Mouse (Mus musculus): ENCODE measurements at regions not wholly inside any gene's neighbourhood (a gene's known extent, or its start where the extent isn't known, plus 50 kb on each side); places are given as distances from the start of the nearest gene placed in this dataset.

DNA sequence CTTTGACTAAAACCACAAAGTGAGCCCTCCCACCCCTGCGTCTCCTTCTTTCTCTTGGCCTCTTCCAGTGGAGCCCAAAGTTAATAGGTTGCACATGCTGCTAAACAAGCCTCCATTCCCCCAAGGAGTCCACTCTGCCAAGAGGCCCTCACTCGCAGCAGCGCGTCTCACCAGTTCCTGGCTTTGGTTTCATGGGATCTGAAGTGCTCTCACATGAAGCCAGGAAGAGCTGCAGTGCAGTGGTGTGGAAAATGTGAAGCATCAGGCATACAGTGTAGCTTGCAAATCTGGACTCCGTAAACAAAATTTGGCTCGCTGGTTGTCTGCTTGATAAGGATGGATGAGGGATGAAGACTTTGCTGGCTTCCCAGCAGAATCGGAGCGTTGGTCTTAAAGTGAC lies 97.7 kb downstream of the Gm10260 start:
- no peak for ATAC-seq (replicated peaks; ENCODE audit: low FRiP score, poor library complexity, severe bottlenecking)

DNA sequence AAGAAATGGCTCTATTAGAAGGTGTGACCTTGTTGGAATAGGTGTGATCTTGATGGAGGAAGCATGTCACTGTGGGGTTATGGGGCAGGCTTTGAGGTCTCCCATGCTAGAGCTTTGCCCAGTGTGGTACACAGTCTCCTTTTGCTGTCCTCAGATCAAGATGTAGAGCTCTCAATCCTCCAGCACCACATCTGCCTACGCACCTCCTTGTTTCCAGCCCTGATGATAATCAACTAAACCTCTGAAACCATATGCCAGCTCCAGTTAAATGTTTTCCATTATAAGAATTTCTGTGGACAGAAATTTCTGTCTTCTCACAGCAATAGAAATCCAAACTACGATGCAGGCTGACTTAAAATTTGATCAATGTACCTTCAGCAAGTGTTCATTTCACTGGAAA lies 103.8 kb downstream of the Gm10260 start:
- ATAC-seq (replicated peaks; ENCODE audit: low FRiP score, poor library complexity, severe bottlenecking): no peak

DNA sequence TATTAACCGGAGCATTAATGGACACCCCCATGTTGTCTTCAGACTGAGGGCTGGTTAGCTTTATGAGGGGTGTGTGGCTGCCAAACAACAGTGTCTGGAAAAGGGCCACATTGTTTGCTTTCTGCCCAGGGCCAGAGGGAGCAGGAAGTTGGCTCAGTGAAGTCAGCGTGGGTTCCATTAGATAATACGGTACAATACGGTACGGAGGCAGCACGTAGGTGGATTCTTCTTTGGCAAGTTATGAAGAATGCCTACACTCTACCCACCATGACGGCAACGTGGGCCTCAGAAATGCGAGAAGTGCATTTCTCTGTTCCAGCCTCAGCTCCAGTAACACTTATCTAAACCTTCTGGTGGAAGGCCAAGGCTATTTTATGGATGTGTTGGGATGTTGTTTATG lies 108.2 kb downstream of the Gm10260 start:
- no peak for ATAC-seq (replicated peaks; ENCODE audit: low FRiP score, poor library complexity, severe bottlenecking)

DNA sequence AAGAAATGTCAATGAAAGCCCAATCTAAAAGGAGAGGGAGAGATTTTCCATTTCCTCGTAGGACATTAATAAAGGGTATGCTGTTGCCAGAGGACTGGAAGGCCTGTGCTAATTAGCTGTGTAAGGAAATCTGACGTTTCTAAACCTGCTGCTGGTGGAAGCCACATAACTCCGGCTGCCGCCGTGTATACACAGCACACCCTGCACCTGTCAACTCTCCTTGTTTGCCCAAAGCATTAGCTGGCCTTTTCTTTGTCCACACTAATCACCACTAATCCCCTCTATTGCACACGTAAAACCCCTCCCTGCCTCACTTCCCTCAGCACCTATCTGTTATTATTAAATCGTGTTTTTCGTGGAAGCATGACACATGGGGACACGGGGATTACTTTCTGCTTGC lies 108.7 kb downstream of the Gm10260 start:
- no peak for ATAC-seq (replicated peaks; ENCODE audit: low FRiP score, poor library complexity, severe bottlenecking)

DNA sequence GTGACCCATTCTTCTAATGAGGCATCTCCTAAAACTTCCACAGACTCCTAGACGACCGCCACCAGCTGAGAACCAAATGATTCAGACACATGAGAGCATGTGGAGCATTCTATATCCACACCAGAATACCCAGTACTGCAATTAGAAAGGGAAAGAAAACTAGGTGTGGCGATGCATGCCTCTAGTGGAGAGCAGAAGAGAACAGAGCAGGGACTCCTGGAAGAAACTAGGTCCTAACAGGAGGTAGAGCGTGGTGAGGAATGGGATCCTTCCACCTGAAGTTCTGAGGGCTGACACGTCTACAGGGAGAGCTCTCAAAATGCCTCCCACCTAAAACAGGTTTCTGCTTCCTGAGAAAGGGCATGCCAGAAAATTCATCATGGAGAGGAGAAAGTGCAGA lies 109.3 kb downstream of the Gm10260 start:
- ATAC-seq (replicated peaks; ENCODE audit: low FRiP score, poor library complexity, severe bottlenecking): no peak

DNA sequence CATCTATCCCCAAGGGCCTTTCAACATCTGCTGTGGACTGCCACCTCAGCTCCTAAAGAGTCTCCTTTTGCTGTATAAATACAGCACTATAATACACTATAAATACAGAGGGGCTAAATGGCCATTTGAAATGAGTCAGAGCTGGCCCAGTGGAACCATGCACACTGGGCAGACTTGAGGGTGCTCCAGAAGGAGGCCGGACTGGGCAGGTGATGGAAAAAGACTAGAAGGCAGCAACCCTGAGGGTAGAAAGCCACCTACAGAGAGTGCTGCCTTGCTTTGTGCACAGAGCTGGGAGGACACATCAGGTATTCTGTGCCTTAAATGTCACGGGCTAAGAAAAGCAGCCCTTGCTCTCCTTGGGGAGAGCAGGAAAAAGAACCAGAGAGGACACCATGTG lies 110.2 kb downstream of the Gm10260 start:
- no peak for ATAC-seq (replicated peaks; ENCODE audit: low FRiP score, poor library complexity, severe bottlenecking)

DNA sequence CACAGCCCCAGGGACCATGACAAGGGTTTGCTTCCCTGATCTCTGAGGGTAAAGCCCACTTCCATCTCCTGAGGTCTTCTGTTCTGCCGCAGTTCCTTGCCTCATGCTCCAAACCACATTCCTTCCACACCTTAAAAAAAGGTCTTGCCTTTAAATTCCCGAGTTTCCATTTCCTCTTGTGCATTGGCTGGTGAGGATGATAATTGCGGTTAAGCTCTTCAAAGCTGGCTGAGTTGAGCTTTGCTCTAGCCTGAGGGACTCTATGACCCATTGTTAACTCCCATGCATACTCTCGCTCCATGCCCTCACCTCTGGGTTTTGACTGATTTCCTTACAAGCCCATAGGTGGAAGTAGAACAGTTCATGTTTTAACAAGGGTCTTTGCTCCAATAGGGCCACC lies 112.9 kb downstream of the Gm10260 start:
- no peak for ATAC-seq (replicated peaks; ENCODE audit: low FRiP score, poor library complexity, severe bottlenecking)

DNA sequence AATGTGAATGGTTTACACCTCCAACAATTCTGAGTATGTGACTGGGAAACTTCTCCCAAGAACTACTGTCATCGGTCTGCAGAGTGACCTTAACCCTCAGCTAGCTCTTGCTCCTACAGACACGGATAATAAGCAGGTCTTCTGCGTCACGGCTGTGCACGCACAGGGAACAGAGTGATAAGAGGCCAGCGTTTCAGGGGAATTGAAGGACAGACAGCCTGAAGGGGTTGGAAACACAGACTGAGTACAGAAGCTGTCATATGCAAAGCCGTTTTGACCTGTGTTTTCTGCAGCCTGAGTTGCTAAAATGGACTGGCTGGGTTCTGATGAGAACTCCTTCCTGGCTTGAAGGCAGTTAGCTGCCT lies 114.4 kb downstream of the Gm10260 start:
- peak; percentile 52; the same call in 1 of the 2 replicates for ATAC-seq (replicated peaks; ENCODE audit: low FRiP score, poor library complexity, severe bottlenecking)

DNA sequence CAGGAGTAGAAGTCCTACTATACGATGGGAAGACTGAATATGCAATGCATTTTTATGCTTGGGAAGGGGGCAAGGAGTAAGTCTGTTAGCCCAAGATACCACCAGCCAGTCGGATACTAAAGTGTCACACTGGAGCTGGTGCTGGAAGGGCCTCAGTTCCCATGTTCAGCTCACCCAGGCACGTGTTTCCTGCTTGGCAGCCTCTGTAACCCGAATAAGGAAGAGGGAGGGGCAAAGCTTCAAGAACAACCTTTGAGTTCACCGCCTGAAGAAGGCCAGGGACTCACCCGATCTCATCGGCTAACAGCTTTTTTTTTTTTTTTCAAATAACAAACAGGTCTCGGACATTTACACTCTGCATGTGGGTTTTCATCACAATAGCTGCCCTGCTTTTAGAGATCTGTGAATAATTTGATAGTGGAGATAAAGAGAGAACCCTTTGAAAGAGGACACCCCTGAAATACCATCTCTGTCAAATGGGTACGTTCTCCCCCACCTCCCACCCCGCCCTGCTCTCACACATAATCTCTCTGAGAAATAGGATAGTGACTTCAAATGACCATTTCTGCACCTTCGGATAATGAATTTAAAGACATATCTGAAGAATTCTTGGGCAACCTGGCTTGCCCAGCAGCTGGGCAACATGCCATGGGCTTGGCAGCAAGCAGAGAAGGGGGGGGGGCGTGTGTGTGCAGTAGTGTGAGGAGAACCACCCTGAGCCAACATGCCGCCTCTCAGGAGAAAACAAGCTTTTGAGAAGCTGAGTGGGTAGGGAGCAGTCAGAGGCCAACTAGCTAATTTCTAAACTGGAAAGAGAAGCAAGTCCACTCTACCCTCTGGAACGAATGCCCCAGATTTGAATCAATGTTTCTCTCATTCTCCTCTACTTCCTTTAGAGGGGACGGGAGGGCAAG lies 115.1 kb downstream of the Gm10260 start:
- ATAC-seq (replicated peaks; ENCODE audit: low FRiP score, poor library complexity, severe bottlenecking): 0 out of 2 replicates have a peak, but pooled peaks have one; percentile 46

DNA sequence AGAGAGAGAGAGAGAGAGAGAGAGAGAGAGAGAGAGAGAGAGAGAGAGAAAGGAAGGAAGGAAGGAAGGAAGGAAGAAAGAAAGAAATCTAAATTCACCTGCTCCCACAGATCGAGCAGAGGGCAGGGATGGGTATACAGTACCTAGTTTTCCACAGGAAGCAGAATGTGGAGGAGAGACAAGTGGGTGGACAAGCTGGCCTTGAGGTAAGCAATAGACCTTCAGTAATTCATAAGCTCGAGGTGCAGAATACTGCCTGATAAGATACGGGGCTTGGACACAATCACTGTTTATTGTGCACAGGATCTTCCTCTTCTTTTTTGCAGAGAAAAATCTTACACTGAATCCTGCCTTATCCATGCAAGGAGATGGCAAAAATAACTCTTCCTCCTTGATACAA lies 120.2 kb downstream of the Gm10260 start:
- no peak for ATAC-seq (replicated peaks; ENCODE audit: low FRiP score, poor library complexity, severe bottlenecking)

DNA sequence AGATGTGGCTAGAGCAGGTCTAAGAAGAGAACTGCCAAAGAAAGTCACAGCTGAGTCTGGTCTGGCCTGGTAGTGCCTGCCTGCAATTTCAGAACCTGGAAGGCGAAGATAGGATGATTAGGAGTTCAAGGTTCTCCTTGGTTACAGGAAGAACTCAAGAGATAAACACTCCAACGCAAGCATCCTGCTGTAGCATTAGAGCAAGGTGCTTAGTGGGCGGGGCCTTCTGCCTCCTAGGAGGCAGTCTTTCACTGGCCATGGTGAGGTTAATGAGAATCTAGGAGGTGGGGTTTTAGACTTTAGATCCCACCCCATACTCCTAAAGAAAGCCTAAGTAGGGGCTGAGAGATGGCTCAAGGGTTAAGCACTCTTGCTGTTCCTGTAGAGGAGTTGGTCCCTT lies 120.8 kb downstream of the Gm10260 start:
- ATAC-seq (replicated peaks; ENCODE audit: low FRiP score, poor library complexity, severe bottlenecking): peak; percentile 61; the same call in 1 of the 2 replicates

DNA sequence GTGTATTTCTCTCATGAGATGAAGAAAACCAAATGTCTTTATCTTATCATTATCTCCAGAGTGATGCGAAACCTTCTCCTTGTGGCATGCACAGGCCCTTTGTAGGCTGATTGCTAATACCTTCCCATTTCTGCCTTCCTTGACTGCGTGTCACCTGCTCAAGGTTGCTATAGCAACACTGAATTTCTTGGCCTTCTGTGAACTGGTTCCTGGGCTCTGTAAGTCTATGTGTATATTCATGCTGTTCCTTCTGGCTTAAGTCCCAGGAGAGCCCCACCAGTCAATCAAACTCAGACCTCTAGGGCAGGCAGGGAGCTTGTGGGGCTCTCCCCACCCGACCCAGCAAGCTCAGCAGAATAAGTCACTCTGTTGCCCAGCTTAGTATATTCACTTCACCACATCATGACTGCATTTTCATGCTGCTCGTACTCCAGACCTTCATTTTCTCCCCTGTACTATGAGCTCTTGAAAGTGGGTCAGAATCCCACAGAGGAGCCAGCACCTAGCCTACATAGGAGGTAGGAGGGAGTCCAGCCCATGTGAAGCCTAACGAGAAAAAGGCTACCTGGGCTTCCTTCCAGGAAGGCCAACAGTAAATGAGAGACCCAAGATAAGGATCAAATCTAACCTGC lies 121.9 kb downstream of the Gm10260 start:
- no peak for ATAC-seq (replicated peaks; ENCODE audit: low FRiP score, poor library complexity, severe bottlenecking)

DNA sequence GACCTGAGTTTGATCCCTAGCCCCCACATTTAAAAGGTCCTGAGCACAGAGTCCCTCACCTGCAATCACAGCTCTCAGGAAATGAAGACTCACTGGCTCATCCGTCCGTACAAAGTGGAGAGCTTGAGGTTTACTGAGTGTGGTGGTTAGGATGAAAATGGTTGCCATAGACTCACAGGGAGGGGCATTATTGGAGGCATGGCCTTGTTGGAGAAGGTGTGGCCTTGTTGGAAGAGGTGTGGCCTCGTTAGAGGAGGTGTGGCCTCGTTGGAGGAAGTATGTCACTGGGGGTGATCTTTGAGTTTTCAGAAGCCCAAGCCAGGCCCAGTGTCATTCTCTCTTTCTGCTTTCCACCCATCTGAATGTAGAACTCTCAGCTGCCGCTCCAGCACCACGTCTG lies 122.9 kb downstream of the Gm10260 start:
- no peak for ATAC-seq (replicated peaks; ENCODE audit: low FRiP score, poor library complexity, severe bottlenecking)

DNA sequence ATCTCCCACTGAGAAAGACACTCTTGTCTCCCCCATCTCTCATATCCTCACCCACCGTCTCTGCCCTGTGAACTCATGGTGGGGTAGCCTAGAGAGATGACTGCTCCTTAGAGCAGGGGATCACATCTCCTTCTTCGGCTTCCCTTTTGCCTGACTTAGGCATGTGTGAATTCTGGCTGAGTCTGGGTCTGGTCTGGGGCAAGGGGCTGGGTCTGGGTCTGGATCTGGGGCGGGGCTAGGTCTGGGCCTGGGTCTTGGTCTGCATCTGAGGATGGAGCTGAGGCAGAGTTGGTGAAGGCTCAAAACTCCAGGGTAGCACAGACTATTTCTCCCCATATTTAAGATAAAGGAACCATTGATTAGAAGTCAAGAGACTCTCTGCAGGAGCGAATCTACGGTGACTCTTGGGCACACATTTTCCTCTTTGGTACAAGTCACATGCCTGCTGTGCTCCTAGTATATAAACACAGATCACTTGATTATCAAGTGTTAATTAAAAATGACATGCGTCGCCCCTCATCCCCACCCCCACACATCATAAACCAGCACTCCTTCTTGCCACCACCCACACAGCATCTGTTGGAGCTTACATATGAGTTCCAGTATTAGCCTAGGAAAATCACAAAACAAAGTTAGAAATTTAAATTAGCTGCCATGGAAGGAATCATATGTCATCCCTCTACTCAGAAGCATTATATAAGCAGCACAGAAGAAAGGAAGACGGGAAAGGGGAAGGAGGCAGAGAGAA lies 126.2 kb downstream of the Gm10260 start:
- ATAC-seq (replicated peaks; ENCODE audit: low FRiP score, poor library complexity, severe bottlenecking): no peak

DNA sequence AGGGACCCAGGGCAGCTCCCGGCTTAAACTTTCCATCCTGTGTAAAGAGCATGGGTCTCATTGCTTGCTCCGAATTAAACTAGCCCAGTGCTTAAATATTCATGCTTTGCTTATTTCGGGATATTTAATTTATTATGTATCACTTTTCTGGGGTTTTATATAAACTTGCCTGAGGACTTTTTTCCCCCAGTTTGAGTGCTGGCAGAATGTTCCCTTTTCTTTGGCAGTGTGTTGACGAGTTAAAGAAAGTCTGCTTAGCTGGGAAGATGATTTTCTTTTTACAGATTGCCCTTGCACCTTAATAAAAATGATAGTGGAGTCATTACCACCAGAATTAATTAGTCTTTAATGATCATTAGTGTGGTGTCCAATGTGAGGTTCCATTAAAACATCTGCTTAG lies 126.9 kb downstream of the Gm10260 start:
- ATAC-seq (replicated peaks; ENCODE audit: low FRiP score, poor library complexity, severe bottlenecking): no peak

DNA sequence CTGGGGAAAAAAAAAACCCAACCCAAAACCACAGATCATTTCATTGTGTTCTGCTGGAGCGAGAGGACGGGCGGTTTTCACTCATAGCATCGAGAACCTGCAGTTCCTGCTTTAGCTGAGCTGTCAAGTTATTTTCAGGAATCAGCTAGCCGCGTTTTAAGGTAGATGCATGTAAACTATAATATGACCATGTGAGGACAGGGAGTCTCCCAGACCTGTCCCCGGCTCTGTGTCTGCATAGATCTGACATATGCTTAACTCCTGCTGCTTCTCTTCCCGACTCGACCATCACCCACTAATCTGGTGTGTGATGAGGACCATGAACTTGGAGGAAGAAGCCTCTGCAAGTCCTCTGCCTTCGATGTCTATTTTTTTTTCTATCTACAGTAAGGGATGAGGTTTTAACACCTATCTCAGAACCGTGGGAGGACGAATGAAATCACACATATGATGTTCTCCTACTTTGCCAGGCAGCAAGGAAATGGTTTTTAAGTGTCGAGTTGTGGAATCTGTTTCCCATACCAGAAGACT lies 128.5 kb downstream of the Gm10260 start:
- no peak for ATAC-seq (replicated peaks; ENCODE audit: low FRiP score, poor library complexity, severe bottlenecking)

DNA sequence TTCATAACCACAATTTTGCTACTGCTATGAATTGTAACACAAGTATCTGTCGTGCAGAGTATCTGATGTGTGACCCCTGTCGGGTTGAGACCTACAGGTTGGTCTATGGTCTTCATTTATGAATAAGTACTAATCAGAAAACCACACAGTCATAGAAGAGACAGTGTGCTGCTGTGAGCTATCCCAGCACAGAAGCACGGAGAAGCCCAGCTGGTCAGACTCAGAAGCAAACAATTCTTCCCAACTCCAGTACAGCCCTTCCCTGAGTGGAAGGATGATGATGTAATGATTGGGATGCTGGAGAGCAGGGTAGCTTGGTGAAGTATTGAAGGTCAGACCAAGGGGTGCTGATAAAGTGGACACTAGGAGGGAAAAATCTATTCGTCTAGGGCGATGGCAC lies 129.5 kb downstream of the Gm10260 start:
- no peak for ATAC-seq (replicated peaks; ENCODE audit: low FRiP score, poor library complexity, severe bottlenecking)

DNA sequence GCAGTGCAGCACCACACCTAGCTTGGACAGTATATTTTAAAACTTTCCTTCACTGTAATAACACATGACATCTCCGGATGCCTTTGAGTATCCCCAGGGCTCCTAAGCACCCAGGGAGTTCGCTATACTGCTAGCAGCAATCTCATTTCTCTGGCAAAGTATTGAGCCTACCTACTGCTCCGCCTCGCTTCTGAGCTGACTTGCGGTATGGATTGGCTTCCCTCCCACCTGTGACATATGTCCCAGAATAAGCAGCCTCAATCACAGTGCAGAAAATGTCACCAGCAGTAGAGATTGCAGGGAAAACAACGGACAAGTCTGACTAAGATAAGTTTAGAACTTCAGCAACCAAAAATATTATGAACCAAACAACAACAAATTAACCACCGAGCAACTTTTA lies 131.8 kb downstream of the Gm10260 start:
- ATAC-seq (replicated peaks; ENCODE audit: low FRiP score, poor library complexity, severe bottlenecking): no peak

DNA sequence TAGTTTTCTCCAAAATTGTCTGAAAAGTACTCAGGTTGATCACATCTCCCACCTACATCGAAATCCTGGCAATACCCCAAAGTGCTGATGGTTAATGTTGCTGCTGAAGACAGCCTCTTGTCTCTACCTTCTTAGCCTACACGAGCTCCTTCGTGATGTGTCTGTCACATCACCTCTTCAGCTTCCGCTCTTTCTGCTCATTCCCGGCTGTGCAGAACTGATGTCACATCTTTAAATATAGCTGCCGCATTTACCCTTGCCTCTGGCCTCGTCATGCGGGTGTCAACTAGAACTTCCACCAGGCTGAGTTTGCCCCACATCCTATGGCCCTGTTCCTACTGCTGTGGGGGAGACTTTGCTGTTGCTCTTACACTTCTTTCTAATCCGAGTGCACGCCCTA lies 133.2 kb downstream of the Gm10260 start:
- ATAC-seq (replicated peaks; ENCODE audit: low FRiP score, poor library complexity, severe bottlenecking): no peak

DNA sequence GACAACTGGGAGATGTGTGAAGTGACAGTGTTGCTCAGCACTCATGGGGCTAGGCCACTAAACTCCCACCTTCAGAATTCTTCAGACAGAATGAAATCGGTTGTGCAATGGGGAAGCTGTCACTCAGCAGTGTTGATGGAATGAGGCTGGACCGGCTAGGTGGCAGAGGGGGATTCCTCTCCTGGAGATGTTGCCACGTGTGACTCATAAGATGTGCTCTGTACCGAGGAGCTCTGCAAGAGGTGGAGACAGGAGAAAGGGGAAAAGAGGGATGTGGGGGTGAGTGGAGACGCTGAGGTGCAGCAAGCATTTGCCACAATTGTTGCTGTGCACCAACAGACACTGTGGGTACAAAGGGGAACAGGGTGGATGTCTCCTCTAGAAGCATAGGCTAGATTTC lies 133.6 kb downstream of the Gm10260 start:
- no peak for ATAC-seq (replicated peaks; ENCODE audit: low FRiP score, poor library complexity, severe bottlenecking)

DNA sequence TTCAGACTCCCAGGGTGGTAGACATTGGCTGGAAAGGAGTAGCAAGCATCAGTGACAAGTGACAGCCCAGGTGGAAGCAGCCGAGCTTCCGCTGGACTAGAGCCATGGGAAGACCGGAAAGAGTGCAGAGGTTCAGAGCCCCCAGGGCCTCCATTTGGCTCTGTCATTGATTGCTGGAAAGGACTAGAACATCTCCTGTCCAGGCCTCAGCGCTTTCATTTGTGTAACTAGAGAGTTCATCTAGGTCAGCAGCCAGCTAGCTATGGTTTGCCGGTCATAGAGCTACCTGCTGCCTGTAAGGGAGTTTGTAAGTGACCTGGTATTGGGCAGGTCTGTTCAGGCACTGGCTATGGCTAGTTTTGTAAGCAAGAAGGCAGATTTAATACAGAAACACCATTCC lies 134.3 kb downstream of the Gm10260 start:
- no peak for ATAC-seq (replicated peaks; ENCODE audit: low FRiP score, poor library complexity, severe bottlenecking)
